Mouse (Mus musculus): ENCODE measurements at regions not wholly inside any gene's neighbourhood (a gene's known extent, or its start where the extent isn't known, plus 50 kb on each side); places are given as distances from the start of the nearest gene placed in this dataset.

- Histone ChIP-seq H3K27ac (ENCODE audit: low read depth, low read length) (no peak overlapping the region), H3K4me1 (ENCODE audit: insufficient read depth, low read length) (no peaks in the 10 kb centered on the region), H3K4me2 (ENCODE audit: low read depth, low read length, poor library complexity, severe bottlenecking) (no peak overlapping the region), H3K36me3 (ENCODE audit: insufficient read depth, low read length) (no peaks in the 10 kb centered on the region), H3K4me3 (ENCODE audit: low read depth, low read length) (no peak overlapping the region), H3K9ac (replicated peaks; ENCODE audit: low read length, poor library complexity, severe bottlenecking) (no peak overlapping the region), H3K9me3 (ENCODE audit: low read length) (no peaks in the 10 kb centered on the region), H3K27me3 (ENCODE audit: insufficient read depth, low read length) (no peaks in the 10 kb centered on the region)
- ATAC-seq (ENCODE audit: low FRiP score) (no peak), DNase-seq (ENCODE audit: low spot score) (no peak)
- WGBS: 62% methylated on average over 2 of the region's 2 CpGs
- no peak for TF ChIP-seq CTCF (IDR thresholded peaks at IDR 0.05)
Measured at GRCm38 (mm10) chr1:125100596-125100995, 334.9 kb downstream of the Actr3 start.

- Histone ChIP-seq H3K4me1 (ENCODE audit: insufficient read depth, low read length) (no peaks in the 10 kb centered on the region), H3K9me3 (ENCODE audit: low read length) (no peaks in the 10 kb centered on the region), H3K36me3 (ENCODE audit: insufficient read depth, low read length) (no peaks in the 10 kb centered on the region), H3K9ac (replicated peaks; ENCODE audit: low read length, poor library complexity, severe bottlenecking) (no peak overlapping the region), H3K4me3 (ENCODE audit: low read depth, low read length) (no peak overlapping the region), H3K27ac (ENCODE audit: low read depth, low read length) (no peak overlapping the region), H3K4me2 (ENCODE audit: low read depth, low read length, poor library complexity, severe bottlenecking) (no peak overlapping the region), H3K27me3 (ENCODE audit: insufficient read depth, low read length) (no peaks in the 10 kb centered on the region)
- TF ChIP-seq CTCF (IDR thresholded peaks at IDR 0.05): no peak
- ATAC-seq (ENCODE audit: low FRiP score) (no peak), DNase-seq (ENCODE audit: low spot score) (no peak)
- WGBS: 81% methylated on average over 4 of the region's 4 CpGs
Measured at GRCm38 (mm10) chr1:125084906-125085305, 350.6 kb downstream of the Actr3 start.

- 63% methylated on average over 4 of the region's 4 CpGs for WGBS
- Histone ChIP-seq H3K4me3 (ENCODE audit: low read depth, low read length) (no peak overlapping the region), H3K9me3 (ENCODE audit: low read length) (no peaks in the 10 kb centered on the region), H3K4me2 (ENCODE audit: low read depth, low read length, poor library complexity, severe bottlenecking) (no peak overlapping the region), H3K36me3 (ENCODE audit: insufficient read depth, low read length) (no peaks in the 10 kb centered on the region), H3K9ac (replicated peaks; ENCODE audit: low read length, poor library complexity, severe bottlenecking) (no peak overlapping the region), H3K27ac (ENCODE audit: low read depth, low read length) (no peak overlapping the region), H3K27me3 (ENCODE audit: insufficient read depth, low read length) (no peaks in the 10 kb centered on the region), H3K4me1 (ENCODE audit: insufficient read depth, low read length) (no peaks in the 10 kb centered on the region)
- no peak for DNase-seq (ENCODE audit: low spot score)
- TF ChIP-seq CTCF (IDR thresholded peaks at IDR 0.05): no peak
- no peak for ATAC-seq (ENCODE audit: low FRiP score)
Measured at GRCm38 (mm10) chr1:125039572-125040326, 395.8 kb downstream of the Actr3 start.

- no peak for DNase-seq (ENCODE audit: low spot score)
- H3K4me1 ChIP-seq (ENCODE audit: insufficient read depth, low read length): no peaks in the 10 kb centered on the region
- no peaks in the 10 kb centered on the region for H3K36me3 ChIP-seq (ENCODE audit: insufficient read depth, low read length)
- H3K27me3 ChIP-seq (ENCODE audit: insufficient read depth, low read length): no peaks in the 10 kb centered on the region
- ATAC-seq (ENCODE audit: low FRiP score): no peak
- H3K9ac ChIP-seq (replicated peaks; ENCODE audit: low read length, poor library complexity, severe bottlenecking): no peak overlapping the region
- 93% methylated on average over 4 of the region's 4 CpGs for WGBS
- no peak overlapping the region for H3K27ac ChIP-seq (ENCODE audit: low read depth, low read length)
- TF ChIP-seq CTCF (IDR thresholded peaks at IDR 0.05): no peak
- H3K4me3 ChIP-seq (ENCODE audit: low read depth, low read length): no peak overlapping the region
- no peak overlapping the region for H3K4me2 ChIP-seq (ENCODE audit: low read depth, low read length, poor library complexity, severe bottlenecking)
- H3K9me3 ChIP-seq (ENCODE audit: low read length): no peaks in the 10 kb centered on the region
Measured at GRCm38 (mm10) chr1:125013301-125013700, 422.2 kb downstream of the Actr3 start.

GRCm38 (mm10) chr1:125011893-125012292 is 423.6 kb downstream of the Actr3 start:
- Histone ChIP-seq H3K4me3 (ENCODE audit: low read depth, low read length) (no peak overlapping the region), H3K9ac (replicated peaks; ENCODE audit: low read length, poor library complexity, severe bottlenecking) (no peak overlapping the region), H3K9me3 (ENCODE audit: low read length) (no peaks in the 10 kb centered on the region), H3K4me2 (ENCODE audit: low read depth, low read length, poor library complexity, severe bottlenecking) (no peak overlapping the region), H3K27me3 (ENCODE audit: insufficient read depth, low read length) (no peaks in the 10 kb centered on the region), H3K4me1 (ENCODE audit: insufficient read depth, low read length) (no peaks in the 10 kb centered on the region), H3K27ac (ENCODE audit: low read depth, low read length) (no peak overlapping the region), H3K36me3 (ENCODE audit: insufficient read depth, low read length) (no peaks in the 10 kb centered on the region)
- TF ChIP-seq CTCF (IDR thresholded peaks at IDR 0.05): no peak
- DNase-seq (ENCODE audit: low spot score) (no peak), ATAC-seq (ENCODE audit: low FRiP score) (no peak)
- 90% methylated on average over 2 of the region's 2 CpGs for WGBS

GRCm38 (mm10) chr1:124997577-124997976 is 437.9 kb downstream of the Actr3 start:
- no peak overlapping the region for H3K4me2 ChIP-seq (ENCODE audit: low read depth, low read length, poor library complexity, severe bottlenecking)
- no peak for TF ChIP-seq CTCF (IDR thresholded peaks at IDR 0.05)
- H3K9ac ChIP-seq (replicated peaks; ENCODE audit: low read length, poor library complexity, severe bottlenecking): no peak overlapping the region
- no peaks in the 10 kb centered on the region for H3K36me3 ChIP-seq (ENCODE audit: insufficient read depth, low read length)
- ATAC-seq (ENCODE audit: low FRiP score) (no peak), DNase-seq (ENCODE audit: low spot score) (no peak)
- WGBS: 36% methylated on average over 1 of the region's 1 CpGs
- no peak overlapping the region for H3K4me3 ChIP-seq (ENCODE audit: low read depth, low read length)
- no peaks in the 10 kb centered on the region for H3K4me1 ChIP-seq (ENCODE audit: insufficient read depth, low read length)
- H3K9me3 ChIP-seq (ENCODE audit: low read length): no peaks in the 10 kb centered on the region
- H3K27ac ChIP-seq (ENCODE audit: low read depth, low read length): no peak overlapping the region
- no peaks in the 10 kb centered on the region for H3K27me3 ChIP-seq (ENCODE audit: insufficient read depth, low read length)
